In genomic region chr2:159343624-159344560, GRCm38 (mm10) we compare ENCODE assay signal across 14 mouse cellular contexts.
A peak's percentile ranks its signal among the peaks of the same experiment; 100 is the strongest.
DNase-seq lines count a peak whose midpoint lies in the region; ATAC-seq and TF ChIP-seq lines count a peak whose summit lies in the region.
"Had no signal": no experiment of that assay in that cellular context is flagged by ENCODE, and none has a peak within 500 bp of the region (broad histone marks: within the 10 kb centered on the region; RNA-seq: fewer than 3 reads in every experiment).

No protein-coding gene starts in this region.

- H3K4me2 ChIP-seq in embryonic facial prominence, embryonic 14.5 days (ENCODE audit: low read depth, low read length) = no peak overlapping the region
- H3K4me2 ChIP-seq in hindbrain, embryonic 16.5 days (ENCODE audit: low read length) = no peak overlapping the region
- H3K4me2 ChIP-seq in hindbrain, embryonic 12.5 days (replicated peaks) = no peak overlapping the region
- no peak overlapping the region for H3K4me2 ChIP-seq in stomach, embryonic 16.5 days (ENCODE audit: low read depth, low read length)
- no peak overlapping the region for H3K4me2 ChIP-seq in stomach, postnatal 0 days (replicated peaks; ENCODE audit: low read depth)
- H3K4me2 ChIP-seq: hindbrain, embryonic 14.5 days; neural tube, embryonic 12.5 days had no signal

- no peak overlapping the region; the same call in 1 of the 2 replicates for H3K27ac ChIP-seq in embryonic facial prominence, embryonic 14.5 days (replicated peaks; ENCODE audit: low read depth, low read length)
- H3K27ac ChIP-seq in embryonic facial prominence, embryonic 10.5 days (replicated peaks) = no peak overlapping the region
- no peak overlapping the region for H3K27ac ChIP-seq in hindbrain, embryonic 16.5 days (ENCODE audit: low read depth, low read length)
- no peak overlapping the region for H3K27ac ChIP-seq in hindbrain, embryonic 12.5 days
- no peak overlapping the region for H3K27ac ChIP-seq in left cerebral cortex, adult 2 months
- H3K27ac ChIP-seq in stomach, embryonic 16.5 days (ENCODE audit: low read length) = no peak overlapping the region
- H3K27ac ChIP-seq in stomach, postnatal 0 days (replicated peaks) = no peak overlapping the region
- H3K27ac ChIP-seq: hindbrain, embryonic 14.5 days; neural tube, embryonic 12.5 days had no signal

- TF ChIP-seq EP300 in stomach, postnatal 0 days (optimal IDR thresholded peaks at IDR 0.05) = no peak

- peaks cover 7% of the 10 kb centered on the region for H3K4me1 ChIP-seq in embryonic facial prominence, embryonic 14.5 days (ENCODE audit: control insufficient read depth, insufficient read depth, low read length)
- no peaks in the 10 kb centered on the region; the same call in 1 of the 2 replicates for H3K4me1 ChIP-seq in embryonic facial prominence, embryonic 10.5 days
- no peaks in the 10 kb centered on the region for H3K4me1 ChIP-seq in hindbrain, embryonic 16.5 days (ENCODE audit: control insufficient read depth, insufficient read depth, low read depth, low read length)
- H3K4me1 ChIP-seq in hindbrain, embryonic 12.5 days = no peaks in the 10 kb centered on the region
- H3K4me1 ChIP-seq in stomach, embryonic 16.5 days (ENCODE audit: control insufficient read depth, insufficient read depth, low read length) = no peaks in the 10 kb centered on the region
- no peaks in the 10 kb centered on the region for H3K4me1 ChIP-seq in stomach, postnatal 0 days (replicated peaks; ENCODE audit: control insufficient read depth, insufficient read depth)
- H3K4me1 ChIP-seq: neural tube, embryonic 12.5 days had no signal

- H3K9me3 ChIP-seq in embryonic facial prominence, embryonic 14.5 days (ENCODE audit: control insufficient read depth, low read length) = no peaks in the 10 kb centered on the region
- no peaks in the 10 kb centered on the region for H3K9me3 ChIP-seq in embryonic facial prominence, embryonic 10.5 days
- no peaks in the 10 kb centered on the region for H3K9me3 ChIP-seq in hindbrain, embryonic 16.5 days (ENCODE audit: control insufficient read depth, low read length)
- no peaks in the 10 kb centered on the region for H3K9me3 ChIP-seq in hindbrain, embryonic 12.5 days (replicated peaks)
- H3K9me3 ChIP-seq in stomach, embryonic 16.5 days (replicated peaks; ENCODE audit: control insufficient read depth, low read length) = no peaks in the 10 kb centered on the region
- H3K9me3 ChIP-seq in stomach, postnatal 0 days (ENCODE audit: control insufficient read depth, low read length) = no peaks in the 10 kb centered on the region
- H3K9me3 ChIP-seq: neural tube, embryonic 12.5 days had no signal

- DNase-seq in embryonic facial prominence, embryonic 14.5 days (ENCODE audit: low spot score) = peak; percentile 74
- no peak for DNase-seq in embryonic facial prominence, embryonic 10.5 days (ENCODE audit: low spot score)
- DNase-seq in left cerebral cortex, postnatal 10 days (ENCODE audit: extremely low spot score in 1 of 2, low spot score in 2 of 2) = peak; percentile 26 to 48
- no peak for DNase-seq in left cerebral cortex, adult 2 months (ENCODE audit: extremely low spot score in 1 of 2, low spot score in 2 of 2)
- DNase-seq in stomach, postnatal 0 days (ENCODE audit: low spot score) = no peak
- DNase-seq: adrenal gland, adult 2 months; cerebellum, postnatal 25 days; midbrain, embryonic 14.5 days had no signal

- no peak overlapping the region for H3K4me3 ChIP-seq in embryonic facial prominence, embryonic 14.5 days (ENCODE audit: low read depth, low read length)
- no peak overlapping the region for H3K4me3 ChIP-seq in embryonic facial prominence, embryonic 10.5 days
- no peak overlapping the region for H3K4me3 ChIP-seq in hindbrain, embryonic 16.5 days (ENCODE audit: low read length)
- H3K4me3 ChIP-seq in hindbrain, embryonic 12.5 days = no peak overlapping the region
- H3K4me3 ChIP-seq in left cerebral cortex, adult 2 months = no peak overlapping the region
- H3K4me3 ChIP-seq in stomach, embryonic 16.5 days (replicated peaks; ENCODE audit: low read length) = no peak overlapping the region
- no peak overlapping the region for H3K4me3 ChIP-seq in stomach, postnatal 0 days (ENCODE audit: low read depth, low read length)
- H3K4me3 ChIP-seq: neural tube, embryonic 12.5 days had no signal

- H3K27me3 ChIP-seq in embryonic facial prominence, embryonic 14.5 days (replicated peaks; ENCODE audit: control insufficient read depth, insufficient read depth, low read length) = no peaks in the 10 kb centered on the region
- no peaks in the 10 kb centered on the region for H3K27me3 ChIP-seq in embryonic facial prominence, embryonic 10.5 days (replicated peaks; ENCODE audit: low read depth, poor library complexity, severe bottlenecking)
- H3K27me3 ChIP-seq in hindbrain, embryonic 16.5 days (replicated peaks; ENCODE audit: control insufficient read depth, insufficient read depth, low read length) = 0 out of 2 replicates have a peak, but pooled peaks cover 2% of the 10 kb centered on the region
- no peaks in the 10 kb centered on the region for H3K27me3 ChIP-seq in hindbrain, embryonic 12.5 days
- H3K27me3 ChIP-seq in stomach, embryonic 16.5 days (ENCODE audit: control insufficient read depth, insufficient read depth, low read length) = no peaks in the 10 kb centered on the region
- H3K27me3 ChIP-seq in stomach, postnatal 0 days (ENCODE audit: control insufficient read depth, insufficient read depth, low read length) = no peaks in the 10 kb centered on the region
- H3K27me3 ChIP-seq: neural tube, embryonic 12.5 days had no signal

- intact Hi-C loops in left cerebral cortex, postnatal 10 days (cut with DNase I) = no loop called here
- intact Hi-C loops in left cerebral cortex, adult 2 months (cut with DNase I) = no loop called here

- TF ChIP-seq CTCF in left cerebral cortex, adult 2 months (IDR thresholded peaks at IDR 0.05) = no peak
- TF ChIP-seq CTCF in stomach, postnatal 0 days (IDR thresholded peaks at IDR 0.05; ENCODE audit: low read depth) = no peak

- no peaks in the 10 kb centered on the region for H3K36me3 ChIP-seq in embryonic facial prominence, embryonic 14.5 days (ENCODE audit: control insufficient read depth, insufficient read depth, low read length)
- no peaks in the 10 kb centered on the region for H3K36me3 ChIP-seq in embryonic facial prominence, embryonic 10.5 days (replicated peaks)
- H3K36me3 ChIP-seq in hindbrain, embryonic 16.5 days (ENCODE audit: control insufficient read depth, insufficient read depth, low read length) = no peaks in the 10 kb centered on the region
- H3K36me3 ChIP-seq in hindbrain, embryonic 12.5 days = no peaks in the 10 kb centered on the region
- H3K36me3 ChIP-seq in stomach, embryonic 16.5 days (ENCODE audit: control insufficient read depth, insufficient read depth, low read length) = no peaks in the 10 kb centered on the region
- H3K36me3 ChIP-seq in stomach, postnatal 0 days (ENCODE audit: control insufficient read depth, insufficient read depth, low read length) = no peaks in the 10 kb centered on the region
- H3K36me3 ChIP-seq: neural tube, embryonic 12.5 days had no signal

- WGBS in embryonic facial prominence, embryonic 14.5 days = 51% methylated on average over 5 of the region's 5 CpGs
- 79% methylated on average over 5 of the region's 5 CpGs for WGBS in embryonic facial prominence, embryonic 10.5 days
- 62% methylated on average over 5 of the region's 5 CpGs for WGBS in hindbrain, embryonic 16.5 days
- 71% methylated on average over 5 of the region's 5 CpGs for WGBS in hindbrain, embryonic 12.5 days
- WGBS in stomach, embryonic 16.5 days = 52% methylated on average over 5 of the region's 5 CpGs
- WGBS in stomach, postnatal 0 days = 52% methylated on average over 5 of the region's 5 CpGs

- no peak overlapping the region for H3K9ac ChIP-seq in embryonic facial prominence, embryonic 14.5 days (ENCODE audit: low read depth, low read length)
- H3K9ac ChIP-seq in hindbrain, embryonic 16.5 days (ENCODE audit: low read depth, low read length) = no peak overlapping the region
- no peak overlapping the region for H3K9ac ChIP-seq in hindbrain, embryonic 12.5 days
- no peak overlapping the region for H3K9ac ChIP-seq in stomach, embryonic 16.5 days (ENCODE audit: low read length)
- H3K9ac ChIP-seq in stomach, postnatal 0 days (ENCODE audit: low read length) = no peak overlapping the region
- H3K9ac ChIP-seq: hindbrain, embryonic 14.5 days; neural tube, embryonic 12.5 days had no signal

- no peak for ATAC-seq in embryonic facial prominence, embryonic 14.5 days (ENCODE audit: low read depth)
- ATAC-seq in hindbrain, embryonic 16.5 days = 0 out of 2 replicates have a peak, but pooled peaks have one; percentile 42
- ATAC-seq in hindbrain, embryonic 12.5 days (ENCODE audit: low FRiP score) = no peak
- ATAC-seq in stomach, embryonic 16.5 days (ENCODE audit: insufficient read depth, low FRiP score) = peak; percentile 68; the same call in 1 of the 2 replicates
- ATAC-seq in stomach, postnatal 0 days (ENCODE audit: low FRiP score, low TSS enrichment) = no peak
- ATAC-seq: forebrain, embryonic 14.5 days had no signal

Comparison
In these comparisons a context has a peak if more than half of its experiments do, and no peak if none do; other contexts are left out.
1. ATAC-seq: peak in hindbrain, embryonic 16.5 days (single experiment) and stomach, embryonic 16.5 days (single experiment); none in embryonic facial prominence, embryonic 14.5 days (single experiment), hindbrain, embryonic 12.5 days (single experiment) and stomach, postnatal 0 days (single experiment).
2. DNase-seq: peak in embryonic facial prominence, embryonic 14.5 days (single experiment) and left cerebral cortex, postnatal 10 days (2 of 2); none in embryonic facial prominence, embryonic 10.5 days (single experiment), left cerebral cortex, adult 2 months (0 of 2) and stomach, postnatal 0 days (single experiment).